Mouse (Mus musculus) thymus, postnatal 36 days (tissue): Measurements from ENCODE around the gene Slc12a8.
A peak's percentile ranks its signal among the peaks of the same experiment; 100 is the strongest.

Source experiments
- DNase-seq, 2 experiments: peaks; one replicate each; pipeline ENCODE4 v3.0.0; 2022; ENCODE audit warnings: mixed read lengths in 2 of 2

Gene Slc12a8

GRCm38 (mm10) chr16:33704289-33704688 lies 187.2 kb downstream of the Slc12a8 start:
- DNase-seq = no peak

- DNase-seq = peak in 1 of 2 experiments; percentile 36
These were observed 188.1 kb downstream of the Slc12a8 start for GRCm38 (mm10) chr16:33705258-33705657.

GRCm38 (mm10) chr16:33706111-33706890 lies 189.2 kb downstream of the Slc12a8 start:
- DNase-seq = no peak

- peak in 1 of 2 experiments; percentile 52 for DNase-seq
These were observed 190.9 kb downstream of the Slc12a8 start for GRCm38 (mm10) chr16:33708031-33708430.

GRCm38 (mm10) chr16:33708585-33709397 lies 191.7 kb downstream of the Slc12a8 start:
- DNase-seq = no peak
